Mouse (Mus musculus) activated CD4-positive, CD25-positive, alpha-beta regulatory T cell, adult 4 months (primary cell): ENCODE measurements around the gene Unc5c. TPM values are rescaled to one million over a fixed set of nuclear protein-coding genes. Genes with fewer than 3 reads are reported as not detected.

ENCODE experiments used
- ATAC-seq: one replicate; pipeline ENCODE4 v1.8.0; 2017
- polyA plus RNA-seq, 2 experiments: library from polyadenylated mRNA; unstranded; fragments of 100-300 nt; shearing (Covaris generic); gene quantifications; one replicate each; pipeline ENCODE4 v1.2.1; 2017

Unc5c gene
- polyA plus RNA-seq = not detected

- ATAC-seq = no peak
These were observed at the start of gene Unc5c for GRCm38 (mm10) chr3:141465104-141465705. TSS of gene Unc5c (plus strand) at chr3:141465216.

- ATAC-seq = no peak
These were observed 7.5 kb upstream of the Unc5c start for GRCm38 (mm10) chr3:141457475-141457874.

GRCm38 (mm10) chr3:141462482-141462881, 2.5 kb upstream of the Unc5c start:
- no peak for ATAC-seq

GRCm38 (mm10) chr3:141464691-141465103, 319 bp upstream of the Unc5c start:
- ATAC-seq = no peak

GRCm38 (mm10) chr3:141466061-141466460, 1.0 kb downstream of the Unc5c start:
- ATAC-seq = no peak

GRCm38 (mm10) chr3:141466727-141467335, 1.8 kb downstream of the Unc5c start:
- no peak for ATAC-seq

- no peak for ATAC-seq
These were observed 4.3 kb downstream of the Unc5c start for GRCm38 (mm10) chr3:141469338-141469737.

- no peak for ATAC-seq
These were observed 8.2 kb downstream of the Unc5c start for GRCm38 (mm10) chr3:141473205-141473604.

- ATAC-seq = no peak
These were observed 10.4 kb downstream of the Unc5c start for GRCm38 (mm10) chr3:141475389-141475788.

GRCm38 (mm10) chr3:141475919-141476318, 10.9 kb downstream of the Unc5c start:
- no peak for ATAC-seq

- ATAC-seq = no peak
These were observed 11.7 kb downstream of the Unc5c start for GRCm38 (mm10) chr3:141476670-141477069.

GRCm38 (mm10) chr3:141482465-141482864, 17.4 kb downstream of the Unc5c start:
- ATAC-seq = no peak

- ATAC-seq = no peak
These were observed 18.8 kb downstream of the Unc5c start for GRCm38 (mm10) chr3:141483665-141484431.

- ATAC-seq = no peak
These were observed 20.2 kb downstream of the Unc5c start for GRCm38 (mm10) chr3:141485218-141485617.

GRCm38 (mm10) chr3:141490647-141491046, 25.6 kb downstream of the Unc5c start:
- no peak for ATAC-seq

- no peak for ATAC-seq
These were observed 26.4 kb downstream of the Unc5c start for GRCm38 (mm10) chr3:141491272-141491950.

- no peak for ATAC-seq
These were observed 26.9 kb downstream of the Unc5c start for GRCm38 (mm10) chr3:141491951-141492310.

- no peak for ATAC-seq
These were observed 28.0 kb downstream of the Unc5c start for GRCm38 (mm10) chr3:141493000-141493399.

- ATAC-seq = no peak
These were observed 33.5 kb downstream of the Unc5c start for GRCm38 (mm10) chr3:141498348-141499056.

GRCm38 (mm10) chr3:141501845-141502505, 37.0 kb downstream of the Unc5c start:
- no peak for ATAC-seq

GRCm38 (mm10) chr3:141503331-141503730, 38.3 kb downstream of the Unc5c start:
- ATAC-seq = no peak

- no peak for ATAC-seq
These were observed 44.8 kb downstream of the Unc5c start for GRCm38 (mm10) chr3:141509772-141510171.
